Mouse (Mus musculus) adrenal gland, adult 10 weeks (tissue): ENCODE data around the gene Tgm2. TPM values are rescaled to one million over a fixed set of nuclear protein-coding genes. Genes with fewer than 3 reads are reported as not detected.

Experiments
- polyA plus RNA-seq: library from polyadenylated mRNA; stranded (reverse); fragments of 350-450 nt; fragmentation: Illumina TruSeq; extraction: RNeasy Lipid Tissue Mini Kit (QIAGEN cat#74804); gene quantifications from one replicate; pipeline ENCODE4 v1.2.3, GENCODE M21; 2014; ENCODE audit warnings: low read depth, low replicate concordance

The Tgm2 gene
- polyA plus RNA-seq, result 2.7 TPM

DNA sequence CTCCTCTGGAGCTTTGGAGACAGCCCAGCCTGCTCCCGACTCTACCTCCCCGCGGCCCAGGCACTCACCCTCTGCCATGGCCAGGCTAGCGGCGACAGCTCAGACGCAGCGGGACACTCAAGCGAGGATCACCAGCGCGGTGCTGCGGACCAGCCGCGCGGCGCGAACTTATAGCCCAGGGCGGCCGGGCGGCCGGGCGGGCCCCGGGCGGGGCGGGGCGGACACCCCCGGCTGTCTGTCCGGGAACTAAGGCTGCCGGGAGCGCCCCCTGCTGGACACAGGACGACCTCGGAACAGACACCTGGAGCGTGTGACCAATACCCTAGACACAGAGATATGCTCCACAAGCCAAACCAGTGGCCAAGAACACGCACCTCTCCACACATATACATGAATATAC is at the start of gene Tgm2:
TSS of gene Tgm2 (minus strand) at position 214 of the 400 bp plus-strand sequence.

Other genes starting within 250 kb of the Tgm2 start
- gene Vstm2l, start 231.8 kb downstream of the Tgm2 start, polyA plus RNA-seq, result not detected
- gene Tti1, start 118.0 kb downstream of the Tgm2 start, polyA plus RNA-seq, result 13.7 TPM
- gene Rprd1b, start 117.9 kb downstream of the Tgm2 start, polyA plus RNA-seq, result 17.9 TPM
- gene D630003M21Rik, start 82.8 kb upstream of the Tgm2 start, polyA plus RNA-seq, result not detected
- not detected for gene Bpi, start 111.7 kb upstream of the Tgm2 start, polyA plus RNA-seq
- 13.0 TPM for gene Lbp, start 160.1 kb upstream of the Tgm2 start, polyA plus RNA-seq
- gene Snhg11, start 229.2 kb upstream of the Tgm2 start, polyA plus RNA-seq, result 9.3 TPM